Mouse (Mus musculus) B cell, adult 62 days (primary cell): Measurements from ENCODE around the gene Gm21903. TPM values are rescaled to one million over a fixed set of nuclear protein-coding genes. Genes with fewer than 3 reads are reported as not detected.

Experiments
- total RNA-seq: library from RNA; stranded (reverse); gene quantifications from 4 replicates; pipeline ENCODE4 v1.2.4, GENCODE M21; 2023

The Gm21903 gene
- not detected in 4 replicates for total RNA-seq

GRCm38 (mm10) chr17:39043241-39043640, at the start of gene Gm21903:
Gene Gm21903, minus strand, starts transcription at chr17:39043341.

DNA sequence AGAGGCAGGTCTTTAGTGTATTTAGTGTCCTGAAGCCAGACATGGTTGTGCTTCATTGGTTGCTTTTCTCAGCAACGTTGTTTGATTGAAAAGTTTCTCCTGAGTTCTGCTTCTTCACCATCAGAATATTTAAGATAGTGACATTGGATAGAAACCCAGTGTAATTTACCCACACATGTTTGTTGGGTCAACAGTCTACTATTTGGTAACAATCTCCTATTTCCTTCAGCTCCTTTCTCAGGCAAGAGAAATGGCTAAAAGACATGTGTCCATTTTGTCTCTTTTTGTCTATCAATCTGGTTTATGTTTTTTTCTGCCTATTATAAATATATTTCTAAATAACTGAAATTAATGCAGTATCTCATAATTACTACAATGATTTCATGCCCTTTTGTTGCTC, 33.8 kb upstream of the Gm21903 start, which contains the start of gene Esp23:
Esp23 (minus strand) TSS at position 101 of the 400 bp plus-strand sequence.

GRCm38 (mm10) chr17:39036395-39036794, 6.7 kb downstream of the Gm21903 start, which contains the start of gene Esp24:
Gene Esp24, plus strand, starts transcription at chr17:39036695.

Other genes starting within 250 kb of the Gm21903 start
- not detected in 4 replicates for gene Esp24, start 6.6 kb downstream of the Gm21903 start, total RNA-seq
- not detected in 4 replicates for gene Esp23, start 33.7 kb upstream of the Gm21903 start, total RNA-seq
- not detected in 4 replicates for gene Esp22, start 52.0 kb upstream of the Gm21903 start, total RNA-seq